Mouse (Mus musculus) forebrain, embryonic 12.5 days (tissue): ENCODE results near the gene Cdh6. TPM values are rescaled to one million over a fixed set of nuclear protein-coding genes. Genes with fewer than 3 reads are reported as not detected.

Experiments used
- ATAC-seq: fragments of 200-750 bp; cut with Nextera tagmentation; 2 replicates; pipeline ENCODE4 v1.8.0; 2017; ENCODE audit warnings: moderate TSS enrichment; ENCODE audit not compliant: low FRiP score
- H3K27ac ChIP-seq: fragments of 300-500 bp; sonication (generic); 2 replicates; pipeline ENCODE4 v1.5.1; 2016; ENCODE audit warnings: mild to moderate bottlenecking
- H3K27me3 ChIP-seq: fragments of 300-500 bp; sonication (generic); 2 replicates; pipeline ENCODE4 v1.6.1; 2016; ENCODE audit warnings: mild to moderate bottlenecking
- H3K36me3 ChIP-seq: fragments of 300-500 bp; sonication (generic); replicated peaks from 2 replicates; pipeline ENCODE4 v1.6.1; 2016; ENCODE audit warnings: mild to moderate bottlenecking
- H3K4me1 ChIP-seq: fragments of 300-500 bp; sonication (generic); 2 replicates; pipeline ENCODE4 v1.6.1; 2016
- H3K4me2 ChIP-seq: fragments of 300-500 bp; sonication (generic); 2 replicates; pipeline ENCODE4 v1.6.1; 2016; ENCODE audit warnings: mild to moderate bottlenecking, moderate library complexity
- H3K4me3 ChIP-seq: fragments of 300-500 bp; sonication (generic); replicated peaks from 2 replicates; pipeline ENCODE4 v1.5.1; 2016; ENCODE audit warnings: mild to moderate bottlenecking
- H3K9ac ChIP-seq: fragments of 300-500 bp; sonication (generic); 2 replicates; pipeline ENCODE4 v1.6.1; 2016; ENCODE audit warnings: mild to moderate bottlenecking
- H3K9me3 ChIP-seq: fragments of 300-500 bp; sonication (generic); 2 replicates; pipeline ENCODE4 v1.6.1; 2016
- WGBS: fragments of 180-500 bp; shearing (Covaris S2); methylation state at CpG from one replicate; pipeline ENCODE4 v1.1.7; 2016; 5-methylcytosine and 5-hydroxymethylcytosine counted together
- polyA plus RNA-seq: library from polyadenylated mRNA; unstranded; fragments of >200 nt; fragmentation: Nextera tagmentation; extraction: Ambion mirVana; gene quantifications from 2 replicates; pipeline ENCODE4 v1.2.1, GENCODE M21; 2016

Cdh6 gene
- polyA plus RNA-seq, 1 experiment from 2014 or later: 10.9 TPM

- Histone ChIP-seq H3K27me3 (no peaks in the 10 kb centered on the region), H3K4me1 (peaks cover 6% of the 10 kb centered on the region; the same call in 1 of the 2 replicates), H3K36me3 (0 out of 2 replicates have a peak, but pooled peaks cover under 1% of the 10 kb centered on the region), H3K9me3 (no peaks in the 10 kb centered on the region), H3K4me3 (no peak overlapping the region), H3K27ac (no peak overlapping the region), H3K9ac (no peak overlapping the region), H3K4me2 (no peak overlapping the region)
- no peak for ATAC-seq
- 81% methylated on average over 5 of the region's 5 CpGs for WGBS
These were observed 33.8 kb downstream of the Cdh6 start for GRCm38 (mm10) chr15:13139662-13140061.

GRCm38 (mm10) chr15:13137166-13137565 lies 36.3 kb downstream of the Cdh6 start:
- Histone ChIP-seq H3K4me2 (no peak overlapping the region), H3K4me1 (peaks cover 6% of the 10 kb centered on the region; the same call in 1 of the 2 replicates), H3K36me3 (peaks cover 5% of the 10 kb centered on the region; the same call in 1 of the 2 replicates), H3K4me3 (no peak overlapping the region), H3K27me3 (no peaks in the 10 kb centered on the region), H3K9ac (no peak overlapping the region), H3K9me3 (no peaks in the 10 kb centered on the region), H3K27ac (no peak overlapping the region)
- 83% methylated on average over 6 of the region's 6 CpGs for WGBS
- ATAC-seq: no peak

GRCm38 (mm10) chr15:13134086-13134485 lies 39.4 kb downstream of the Cdh6 start:
- peaks cover 9% of the 10 kb centered on the region; the same call in 1 of the 2 replicates for H3K4me1 ChIP-seq
- WGBS: 87% methylated on average over 1 of the region's 1 CpGs
- peaks cover 5% of the 10 kb centered on the region; the same call in 1 of the 2 replicates for H3K36me3 ChIP-seq
- H3K27me3 ChIP-seq: no peaks in the 10 kb centered on the region
- no peaks in the 10 kb centered on the region for H3K9me3 ChIP-seq
- H3K9ac ChIP-seq: no peak overlapping the region
- ATAC-seq: no peak
- H3K27ac ChIP-seq: no peak overlapping the region
- H3K4me3 ChIP-seq: no peak overlapping the region
- H3K4me2 ChIP-seq: no peak overlapping the region

GRCm38 (mm10) chr15:13133370-13133769 lies 40.1 kb downstream of the Cdh6 start:
- no peaks in the 10 kb centered on the region for H3K9me3 ChIP-seq
- H3K36me3 ChIP-seq: peaks cover 5% of the 10 kb centered on the region; the same call in 1 of the 2 replicates
- no peak overlapping the region for H3K4me2 ChIP-seq
- H3K4me3 ChIP-seq: no peak overlapping the region
- WGBS: 96% methylated on average over 8 of the region's 8 CpGs
- peaks cover 9% of the 10 kb centered on the region; the same call in 1 of the 2 replicates for H3K4me1 ChIP-seq
- no peak overlapping the region for H3K27ac ChIP-seq
- no peak overlapping the region for H3K9ac ChIP-seq
- no peaks in the 10 kb centered on the region for H3K27me3 ChIP-seq
- no peak for ATAC-seq

- H3K9me3 ChIP-seq: no peaks in the 10 kb centered on the region
- H3K27ac ChIP-seq: no peak overlapping the region
- H3K4me2 ChIP-seq: no peak overlapping the region
- no peak for ATAC-seq
- no peaks in the 10 kb centered on the region for H3K27me3 ChIP-seq
- 93% methylated on average over 3 of the region's 3 CpGs for WGBS
- no peak overlapping the region for H3K4me3 ChIP-seq
- H3K9ac ChIP-seq: no peak overlapping the region
- H3K4me1 ChIP-seq: peaks cover 9% of the 10 kb centered on the region; the same call in 1 of the 2 replicates
- peaks cover 5% of the 10 kb centered on the region; the same call in 1 of the 2 replicates for H3K36me3 ChIP-seq
These were observed 41.0 kb downstream of the Cdh6 start for GRCm38 (mm10) chr15:13132493-13132892.

- ATAC-seq: peak; percentile 33; the same call in 1 of the 2 replicates
- no peak overlapping the region for H3K4me3 ChIP-seq
- H3K9ac ChIP-seq: no peak overlapping the region
- peaks cover 5% of the 10 kb centered on the region; the same call in 1 of the 2 replicates for H3K36me3 ChIP-seq
- no peak overlapping the region for H3K27ac ChIP-seq
- H3K4me1 ChIP-seq: peaks cover 3% of the 10 kb centered on the region; the same call in 1 of the 2 replicates
- WGBS: 55% methylated on average over 5 of the region's 5 CpGs
- H3K9me3 ChIP-seq: no peaks in the 10 kb centered on the region
- no peak overlapping the region for H3K4me2 ChIP-seq
- H3K27me3 ChIP-seq: no peaks in the 10 kb centered on the region
These were observed 43.2 kb downstream of the Cdh6 start for GRCm38 (mm10) chr15:13130246-13130645.

- Histone ChIP-seq H3K36me3 (no peaks in the 10 kb centered on the region), H3K4me1 (peaks cover 5% of the 10 kb centered on the region; the same call in 1 of the 2 replicates), H3K4me3 (no peak overlapping the region), H3K27ac (no peak overlapping the region), H3K9ac (no peak overlapping the region), H3K4me2 (no peak overlapping the region), H3K27me3 (no peaks in the 10 kb centered on the region), H3K9me3 (no peaks in the 10 kb centered on the region)
- WGBS: 58% methylated on average over 6 of the region's 6 CpGs
- peak; percentile 61; the same call in 1 of the 2 replicates for ATAC-seq
These were observed 73.1 kb downstream of the Cdh6 start for GRCm38 (mm10) chr15:13100341-13100740.

GRCm38 (mm10) chr15:13097861-13098260 lies 75.6 kb downstream of the Cdh6 start:
- Histone ChIP-seq H3K36me3 (no peaks in the 10 kb centered on the region), H3K4me2 (no peak overlapping the region), H3K4me1 (peaks cover 18% of the 10 kb centered on the region), H3K4me3 (no peak overlapping the region), H3K27ac (no peak overlapping the region), H3K9ac (no peak overlapping the region), H3K9me3 (no peaks in the 10 kb centered on the region), H3K27me3 (no peaks in the 10 kb centered on the region)
- ATAC-seq: no peak
- 90% methylated on average over 6 of the region's 6 CpGs for WGBS

GRCm38 (mm10) chr15:13095406-13095805 lies 78.1 kb downstream of the Cdh6 start:
- Histone ChIP-seq H3K9ac (no peak overlapping the region), H3K36me3 (no peaks in the 10 kb centered on the region), H3K27ac (no peak overlapping the region), H3K27me3 (no peaks in the 10 kb centered on the region), H3K9me3 (no peaks in the 10 kb centered on the region), H3K4me2 (no peak overlapping the region), H3K4me1 (peaks cover 18% of the 10 kb centered on the region), H3K4me3 (no peak overlapping the region)
- ATAC-seq: no peak; the same call in 1 of the 2 replicates
- WGBS: 57% methylated on average over 9 of the region's 9 CpGs

GRCm38 (mm10) chr15:13094881-13095256 lies 78.6 kb downstream of the Cdh6 start:
- Histone ChIP-seq H3K27me3 (no peaks in the 10 kb centered on the region), H3K27ac (no peak overlapping the region), H3K4me1 (peaks cover 19% of the 10 kb centered on the region), H3K9ac (no peak overlapping the region), H3K36me3 (no peaks in the 10 kb centered on the region), H3K4me3 (no peak overlapping the region), H3K4me2 (no peak overlapping the region), H3K9me3 (no peaks in the 10 kb centered on the region)
- ATAC-seq: no peak
- 62% methylated on average over 7 of the region's 7 CpGs for WGBS

- H3K9ac ChIP-seq: no peak overlapping the region
- H3K4me3 ChIP-seq: no peak overlapping the region
- H3K4me2 ChIP-seq: no peak overlapping the region
- no peaks in the 10 kb centered on the region for H3K36me3 ChIP-seq
- ATAC-seq: peak; percentile 47; the same call in 1 of the 2 replicates
- H3K9me3 ChIP-seq: no peaks in the 10 kb centered on the region
- no peak overlapping the region for H3K27ac ChIP-seq
- peaks cover 23% of the 10 kb centered on the region for H3K4me1 ChIP-seq
- H3K27me3 ChIP-seq: no peaks in the 10 kb centered on the region
- WGBS: 69% methylated on average over 19 of the region's 19 CpGs
These were observed 79.3 kb downstream of the Cdh6 start for GRCm38 (mm10) chr15:13093954-13094880.

GRCm38 (mm10) chr15:13092064-13092463 lies 81.4 kb downstream of the Cdh6 start:
- Histone ChIP-seq H3K27ac (no peak overlapping the region), H3K4me1 (peaks cover 23% of the 10 kb centered on the region), H3K9ac (no peak overlapping the region), H3K4me3 (no peak overlapping the region), H3K36me3 (no peaks in the 10 kb centered on the region), H3K9me3 (no peaks in the 10 kb centered on the region), H3K27me3 (no peaks in the 10 kb centered on the region), H3K4me2 (no peak overlapping the region)
- WGBS: 77% methylated on average over 13 of the region's 13 CpGs
- no peak for ATAC-seq
